Mouse (Mus musculus): ENCODE measurements around the gene Tmcc2.

Gene Tmcc2

DNA sequence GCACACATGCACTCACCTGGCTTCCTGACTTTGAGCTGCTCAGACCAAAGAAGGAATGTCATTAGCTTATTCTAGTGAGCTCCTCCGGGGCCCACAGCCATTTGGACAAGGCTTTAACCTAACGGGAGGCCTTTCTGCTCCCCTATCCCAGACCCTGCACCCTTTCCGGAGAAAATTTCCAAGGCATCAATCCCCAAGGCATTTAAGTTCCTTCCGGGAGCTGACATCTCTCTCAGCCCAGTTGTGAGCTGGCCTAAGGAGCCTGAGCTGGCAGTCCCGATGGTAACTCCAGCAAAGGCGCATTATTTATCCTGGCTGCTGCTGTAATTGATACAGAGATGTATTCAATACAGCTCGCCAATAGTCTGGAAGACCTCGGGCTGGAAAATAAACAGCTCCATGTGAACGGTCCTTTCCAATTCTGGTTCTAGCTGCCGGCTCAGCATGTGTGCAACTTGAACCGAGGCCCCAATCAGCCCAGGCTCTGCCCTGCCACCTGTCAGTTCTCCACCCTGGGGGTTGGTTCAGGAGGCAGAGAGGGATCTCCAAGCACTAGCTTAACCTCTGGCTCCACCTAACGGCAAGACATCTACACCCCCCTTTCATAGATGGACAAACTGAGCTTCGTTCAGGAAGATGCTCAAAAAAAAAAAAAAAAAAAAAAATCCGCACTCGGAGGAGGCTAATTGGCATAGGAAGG lies 1.0 kb downstream of the Tmcc2 start:
- in situ Hi-C loops (cut with MboI, MseI): no loop called here

DNA sequence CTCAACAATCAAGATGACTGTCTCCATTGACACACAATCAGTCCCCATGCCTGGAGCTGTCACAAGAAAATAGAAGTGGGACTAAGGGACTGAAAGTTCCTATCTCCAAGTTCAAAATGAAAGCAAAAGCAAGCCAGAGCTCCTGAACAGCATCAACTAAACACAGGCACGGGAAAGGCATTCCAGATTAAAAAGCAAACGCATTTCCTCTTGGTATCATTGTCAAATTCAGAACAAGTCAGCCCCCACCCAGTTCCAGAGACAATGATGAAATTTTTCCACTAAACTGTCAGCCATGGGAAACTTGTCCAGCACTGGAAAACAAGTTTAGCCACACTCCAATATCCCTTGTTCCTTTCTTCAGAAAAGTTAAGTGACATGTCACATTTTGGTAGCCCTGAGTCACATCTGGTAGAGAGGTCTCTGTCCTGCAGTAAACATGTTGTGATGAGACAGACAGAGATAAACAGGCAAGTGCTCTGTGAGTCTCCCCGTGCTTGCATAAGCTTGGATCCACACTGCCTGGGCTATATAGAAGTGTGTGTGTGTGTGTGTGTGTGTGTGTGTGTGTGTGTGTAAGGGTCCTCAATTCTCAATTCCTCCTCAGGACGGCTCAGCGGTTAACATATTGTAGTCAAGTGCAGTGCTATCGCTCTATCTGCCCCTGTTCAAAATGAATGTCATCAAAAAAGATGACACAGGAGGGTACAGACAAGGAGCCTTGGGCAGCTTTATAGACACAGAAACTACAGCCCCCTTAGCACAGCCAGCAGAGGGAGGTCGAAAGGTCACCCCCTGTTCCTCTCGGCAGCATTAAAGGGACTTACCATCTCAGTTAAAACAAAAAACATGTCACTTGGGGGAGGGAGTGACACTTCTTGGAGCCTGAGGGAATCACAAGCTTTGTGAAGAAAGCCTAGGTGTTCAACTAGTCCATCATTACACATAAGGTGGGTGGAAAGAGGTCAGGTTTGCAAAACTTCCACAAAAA lies 2.0 kb downstream of the Tmcc2 start:
- in situ Hi-C loops (cut with MboI, MseI): no loop called here

DNA sequence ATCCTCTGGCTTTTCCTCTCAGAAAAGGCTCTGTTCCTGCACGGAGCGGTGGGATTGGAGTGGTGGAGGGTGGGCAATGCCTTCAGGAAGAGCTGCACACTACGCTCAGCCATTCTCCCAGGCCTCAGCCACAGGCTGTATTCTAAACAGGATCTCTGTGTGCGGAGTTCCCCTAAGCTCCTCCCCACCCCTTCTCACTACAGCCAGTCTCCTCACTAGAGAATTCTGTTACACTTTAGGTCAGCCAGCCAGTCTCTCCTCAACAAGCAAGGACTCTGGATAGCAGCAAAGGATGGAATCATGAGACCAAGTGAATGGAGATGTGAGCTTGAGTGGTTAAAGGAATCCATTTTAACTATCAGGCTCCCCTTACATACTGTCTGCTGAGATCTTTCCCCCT lies 3.1 kb downstream of the Tmcc2 start:
- in situ Hi-C loops (cut with MboI, MseI): no loop called here

DNA sequence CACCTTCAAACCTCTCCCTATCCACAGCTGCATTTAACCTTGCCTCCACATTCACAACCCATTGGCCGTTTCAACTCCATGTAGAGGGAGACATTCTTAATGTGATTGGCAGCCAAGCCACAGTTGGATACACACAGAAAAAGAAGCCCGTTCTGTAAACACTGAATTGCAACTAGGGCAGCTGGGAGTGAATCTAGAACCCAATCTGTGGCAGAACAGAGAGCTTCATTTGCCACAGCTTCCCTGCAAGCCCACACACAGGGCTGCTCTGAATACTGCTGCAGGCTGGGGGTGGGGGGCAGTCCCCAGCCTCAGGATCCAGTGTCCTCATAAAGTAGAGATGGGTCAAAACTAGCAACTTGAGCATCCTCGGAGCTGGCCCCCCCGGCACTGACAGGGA lies 4.8 kb downstream of the Tmcc2 start:
- in situ Hi-C loops (cut with MboI, MseI): no loop called here

DNA sequence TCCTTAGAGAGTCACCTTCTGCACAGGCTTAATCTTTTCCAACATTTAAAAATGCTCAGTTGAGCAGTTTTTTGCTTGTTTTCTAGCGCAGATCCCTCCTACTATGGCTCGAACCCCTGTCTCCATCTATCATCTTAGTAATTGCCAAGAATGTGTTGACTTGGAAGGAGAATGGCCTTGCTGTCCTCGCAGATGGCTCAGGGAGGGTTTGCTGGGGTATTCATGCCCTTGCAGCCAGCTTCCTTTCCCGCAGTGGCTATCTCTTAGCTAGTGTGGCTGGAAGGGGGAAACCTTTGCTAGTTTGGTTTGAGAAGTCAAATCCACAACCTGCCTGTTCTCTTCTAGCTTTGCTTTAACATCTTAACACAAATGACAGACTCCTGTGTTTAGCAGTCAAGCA lies 5.4 kb downstream of the Tmcc2 start:
- in situ Hi-C loops (cut with MboI, MseI): no loop called here

DNA sequence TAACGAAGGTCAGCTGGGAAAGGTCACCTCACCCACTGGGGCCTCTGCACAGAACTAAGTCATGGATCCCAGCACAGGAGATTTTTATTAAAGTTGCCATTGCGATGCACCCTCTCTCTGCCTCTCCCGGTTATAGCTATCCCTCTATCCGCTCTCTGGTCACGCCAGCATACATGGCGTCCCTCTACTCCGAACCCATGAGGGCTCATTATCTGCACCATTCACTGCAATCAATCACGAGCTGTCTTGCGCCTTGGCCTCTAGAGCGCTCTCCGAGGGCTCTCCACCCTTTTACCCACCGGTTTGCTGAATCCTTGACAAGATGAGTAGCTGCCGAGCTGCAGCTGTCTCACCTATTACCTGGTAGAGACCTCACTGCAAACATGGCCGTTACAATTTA lies 5.8 kb downstream of the Tmcc2 start:
- in situ Hi-C loops (cut with MboI, MseI): no loop called here

DNA sequence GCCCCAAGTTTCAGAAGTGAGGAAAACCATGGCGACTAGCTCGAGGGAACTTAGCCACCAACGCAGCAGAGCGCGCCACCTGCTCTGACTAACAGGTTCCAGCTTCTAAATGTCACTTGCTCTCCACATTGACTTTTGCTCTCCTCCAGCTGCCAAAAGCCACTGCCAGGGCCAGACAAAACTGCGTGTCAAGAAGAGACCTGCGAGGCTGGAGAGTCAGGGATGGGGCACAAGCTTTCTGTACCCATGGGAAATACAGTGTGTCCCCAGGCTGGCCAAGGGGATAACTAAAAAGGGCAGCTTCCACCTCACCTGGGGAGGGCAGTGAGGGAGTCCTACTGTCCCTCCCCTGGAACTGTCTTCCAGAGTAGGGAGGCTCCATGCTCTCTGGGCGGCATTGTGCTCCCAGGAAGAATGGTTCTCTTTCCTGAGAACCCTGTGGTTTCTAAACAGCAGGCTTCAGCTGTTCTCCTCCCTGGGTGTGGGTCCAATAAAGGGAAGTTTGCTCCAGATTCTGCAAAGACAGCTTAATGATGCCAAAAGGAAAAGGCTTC lies 7.0 kb downstream of the Tmcc2 start:
- in situ Hi-C loops (cut with MboI, MseI): no loop called here

DNA sequence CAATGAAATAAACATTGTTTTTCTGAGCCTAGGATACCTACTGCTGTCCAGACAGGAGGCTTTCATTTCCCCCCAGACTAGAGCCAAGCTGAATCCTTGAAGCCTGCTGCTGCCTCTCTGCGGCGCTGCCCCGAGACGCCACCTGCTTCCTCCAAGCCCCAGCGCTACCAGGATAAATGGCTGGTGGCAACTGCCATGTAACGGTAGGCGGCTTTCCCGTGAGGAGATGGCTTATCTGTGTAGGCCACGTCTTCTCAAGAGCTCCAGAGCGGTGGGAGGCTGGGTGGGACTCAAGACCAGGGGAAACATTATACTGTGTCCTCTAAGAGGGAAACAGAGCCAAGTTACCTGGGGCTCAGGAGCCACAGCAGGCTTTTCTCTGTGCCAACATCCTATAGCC lies 9.2 kb downstream of the Tmcc2 start:
- in situ Hi-C loops (cut with MboI, MseI): no loop called here

DNA sequence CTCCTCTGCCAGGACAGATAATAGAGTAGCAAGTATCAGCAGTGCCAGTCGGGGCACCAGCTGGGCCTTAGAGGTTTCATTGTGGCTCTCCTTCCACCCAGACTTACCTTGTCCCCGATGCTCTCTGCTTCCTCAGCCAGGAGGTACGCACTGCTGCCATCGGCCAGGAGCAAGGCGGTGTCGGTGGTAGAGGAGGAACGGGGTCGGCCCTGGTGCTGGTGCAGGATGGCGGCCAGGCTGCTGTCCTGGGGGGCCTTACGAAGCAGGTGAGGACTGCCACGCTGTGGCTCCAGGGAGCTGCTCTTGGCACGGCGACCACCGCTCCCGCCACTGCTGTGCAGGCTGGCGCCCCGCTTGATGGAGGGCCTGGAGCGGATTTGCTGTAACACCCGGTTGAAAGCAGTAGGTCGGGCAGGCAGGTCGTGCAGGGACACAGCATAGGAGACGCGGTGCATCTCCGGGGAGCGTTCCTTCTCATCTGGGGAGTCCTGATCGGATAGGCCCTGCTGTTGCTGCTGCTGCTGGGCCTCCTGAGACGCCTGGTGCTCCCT lies 10.5 kb downstream of the Tmcc2 start:
- in situ Hi-C loops (cut with MboI, MseI): no loop called here

DNA sequence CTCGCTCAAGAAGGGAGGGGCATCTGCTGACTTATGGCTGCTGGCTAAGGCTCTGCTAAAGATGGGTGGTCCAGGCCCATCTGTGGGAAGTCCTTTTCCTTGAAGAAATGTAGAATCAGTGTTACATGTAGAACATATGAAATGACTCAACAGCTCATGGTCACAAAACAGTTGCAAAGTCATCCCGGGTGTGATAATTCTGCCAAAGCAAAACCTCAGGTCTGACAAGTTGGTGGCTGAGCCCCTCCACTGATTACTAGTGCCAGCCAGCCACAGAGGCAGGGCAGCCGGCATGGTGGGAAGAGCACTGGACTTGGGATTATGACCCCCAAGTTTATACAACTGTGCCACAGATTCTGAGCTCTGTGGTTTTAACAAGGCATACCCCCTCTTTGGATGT lies 13.3 kb downstream of the Tmcc2 start:
- in situ Hi-C loops (cut with MboI, MseI): no loop called here

DNA sequence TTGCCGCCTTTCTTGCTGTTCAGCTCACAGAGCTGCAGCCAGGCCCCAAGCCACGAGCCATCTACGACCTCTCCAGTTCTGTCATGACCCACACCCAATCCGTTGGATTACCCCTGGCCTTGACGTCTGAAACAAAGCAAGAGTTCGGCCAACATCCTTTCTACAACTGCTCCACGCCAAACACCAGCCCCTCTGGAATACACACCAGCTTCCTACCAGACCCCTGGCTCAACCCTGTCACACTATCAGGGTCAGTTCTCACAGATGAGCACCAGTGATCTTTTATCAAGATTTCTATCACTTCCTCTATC lies 14.1 kb downstream of the Tmcc2 start:
- in situ Hi-C loops (cut with MboI, MseI): no loop called here

DNA sequence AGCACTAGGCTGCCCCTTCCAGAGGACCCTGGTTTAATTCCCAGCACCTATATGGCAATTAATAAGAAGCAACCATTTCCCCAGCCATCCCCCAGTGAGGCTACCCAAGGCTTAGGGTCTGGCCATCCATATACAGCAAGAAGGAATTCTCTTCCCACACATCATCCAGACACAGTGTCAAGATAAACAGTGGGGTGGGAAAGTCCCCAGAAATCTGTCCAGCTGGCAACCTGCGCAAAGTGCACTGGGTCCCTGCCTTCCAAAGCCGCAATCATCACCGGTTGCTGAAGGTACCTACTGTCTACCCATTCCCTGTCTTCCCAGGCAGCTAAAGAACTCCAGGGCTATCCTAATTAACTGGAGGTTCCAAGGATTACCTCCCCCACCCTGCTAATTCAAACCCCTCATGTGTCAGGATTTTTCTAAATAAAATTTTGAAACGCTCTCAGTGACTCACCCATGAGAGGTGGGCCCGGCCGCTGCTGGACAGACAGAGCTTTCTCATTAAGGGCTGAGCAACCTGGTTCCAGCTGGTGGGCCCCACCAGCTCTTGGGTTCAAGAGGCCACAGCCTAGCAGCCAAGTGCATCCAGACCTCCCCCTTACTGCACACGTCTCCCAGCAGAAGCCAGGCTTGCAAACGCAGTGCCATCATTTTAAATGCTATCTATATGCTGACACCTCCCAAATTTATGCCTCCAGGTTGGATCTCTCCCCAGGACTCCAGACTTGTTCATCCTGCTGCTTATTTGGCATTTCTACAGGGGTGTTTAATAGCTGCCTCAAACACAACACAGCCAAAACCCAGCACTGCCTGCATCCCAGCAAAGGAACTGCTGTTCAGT lies 14.6 kb downstream of the Tmcc2 start:
- in situ Hi-C loops (cut with MboI, MseI): no loop called here

DNA sequence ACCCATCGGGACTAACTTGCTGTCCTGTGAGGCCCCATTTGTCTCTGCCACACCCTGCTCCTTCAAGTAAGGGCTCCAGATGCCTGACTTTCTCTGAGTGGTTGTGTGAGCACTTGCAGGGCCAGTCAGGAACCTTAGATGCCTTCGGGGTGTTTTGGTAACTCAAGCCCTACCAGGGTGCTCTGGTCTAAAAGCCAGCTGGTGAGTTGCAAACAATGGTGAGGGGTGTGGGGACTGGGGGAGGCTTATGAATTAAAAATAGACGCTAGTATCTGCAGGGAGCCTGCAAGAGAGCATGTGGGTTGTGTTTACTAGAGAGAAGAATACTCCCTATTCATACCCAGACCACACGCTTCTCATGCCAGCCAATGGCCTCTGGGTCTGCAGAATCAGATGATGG lies 15.8 kb downstream of the Tmcc2 start:
- in situ Hi-C loops (cut with MboI, MseI): no loop called here

DNA sequence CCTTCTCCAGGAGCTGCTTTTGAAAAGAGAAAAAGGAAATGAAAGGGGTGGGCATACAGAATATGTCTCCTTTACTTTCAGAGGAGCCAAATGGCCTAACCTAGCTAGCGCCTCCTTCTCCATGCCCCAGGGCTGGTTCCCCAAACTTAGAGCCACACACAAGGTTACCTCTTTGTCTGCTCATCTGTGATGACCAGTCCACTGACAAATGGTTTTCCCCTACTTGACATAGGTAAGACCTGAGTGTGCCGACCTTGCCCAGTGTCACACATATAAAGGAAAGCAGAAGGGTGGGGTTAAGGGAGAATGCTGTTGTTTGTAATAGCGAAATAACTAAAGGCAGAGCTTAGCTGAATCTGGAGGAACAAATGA lies 16.2 kb downstream of the Tmcc2 start:
- in situ Hi-C loops (cut with MboI, MseI): no loop called here

DNA sequence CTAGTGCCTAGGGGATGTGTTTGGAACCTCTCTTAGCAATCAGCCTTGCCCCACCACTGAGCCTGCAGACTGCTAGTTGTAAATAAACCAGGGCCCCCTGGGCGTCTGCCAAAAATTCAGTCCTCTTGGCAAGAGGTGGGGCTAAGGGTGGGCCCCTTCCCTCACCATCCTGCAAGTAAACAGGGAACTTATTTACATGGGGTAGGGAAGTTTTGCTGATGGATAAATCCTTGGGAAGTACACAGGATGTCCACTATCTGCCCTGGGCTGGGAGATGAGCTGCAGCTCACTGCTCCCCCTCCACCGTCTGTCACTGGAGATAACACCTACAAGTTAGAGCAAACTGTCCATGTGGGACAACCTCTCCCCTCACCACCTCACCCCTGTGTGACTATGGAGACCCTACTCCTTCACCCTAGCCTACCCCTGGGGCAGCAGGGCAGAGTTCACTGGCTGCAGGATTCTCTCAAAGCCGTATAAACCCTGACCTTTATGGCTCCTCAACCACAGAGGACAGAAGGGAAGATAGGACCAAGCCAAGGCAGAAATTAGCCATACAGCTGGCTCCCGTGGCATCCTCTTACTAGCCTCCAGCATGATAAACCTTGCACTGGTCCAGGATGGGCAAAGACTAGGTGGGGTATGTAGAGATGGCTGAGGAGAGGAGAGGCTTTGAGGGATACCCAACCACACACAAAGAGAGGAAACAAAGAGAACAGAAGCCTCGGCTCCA lies 16.8 kb downstream of the Tmcc2 start:
- in situ Hi-C loops (cut with MboI, MseI): no loop called here

DNA sequence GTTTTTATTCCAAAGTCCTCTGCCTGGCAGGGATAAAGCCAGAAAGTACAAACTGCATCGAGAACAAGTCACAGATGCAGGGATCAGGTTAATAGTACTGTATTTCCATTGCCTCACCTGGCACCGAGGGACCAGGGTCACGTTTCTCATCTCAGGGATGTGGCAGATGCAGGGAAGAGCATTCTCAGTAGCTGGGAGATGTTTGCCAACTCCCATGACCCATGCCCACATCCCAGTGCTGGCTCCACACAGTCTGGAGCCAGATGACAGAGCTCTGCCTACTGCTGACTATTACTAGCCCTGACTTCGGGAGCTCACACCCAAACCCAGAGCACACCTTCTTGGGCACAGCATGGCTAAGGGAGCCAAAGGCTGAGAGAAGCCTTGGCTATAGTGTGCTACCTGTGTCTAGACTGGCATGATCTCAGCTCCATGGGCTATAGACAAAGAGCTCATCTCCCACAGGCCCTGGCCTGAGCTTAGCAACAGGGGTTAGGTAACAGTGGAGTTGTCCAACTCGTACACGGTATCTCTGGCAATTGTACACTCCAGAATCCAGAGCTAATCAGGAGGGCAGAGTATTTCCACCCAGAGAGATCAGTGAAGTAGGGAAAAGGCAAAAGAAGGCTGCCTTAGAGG lies 18.1 kb downstream of the Tmcc2 start:
- in situ Hi-C loops (cut with MboI, MseI): no loop called here

DNA sequence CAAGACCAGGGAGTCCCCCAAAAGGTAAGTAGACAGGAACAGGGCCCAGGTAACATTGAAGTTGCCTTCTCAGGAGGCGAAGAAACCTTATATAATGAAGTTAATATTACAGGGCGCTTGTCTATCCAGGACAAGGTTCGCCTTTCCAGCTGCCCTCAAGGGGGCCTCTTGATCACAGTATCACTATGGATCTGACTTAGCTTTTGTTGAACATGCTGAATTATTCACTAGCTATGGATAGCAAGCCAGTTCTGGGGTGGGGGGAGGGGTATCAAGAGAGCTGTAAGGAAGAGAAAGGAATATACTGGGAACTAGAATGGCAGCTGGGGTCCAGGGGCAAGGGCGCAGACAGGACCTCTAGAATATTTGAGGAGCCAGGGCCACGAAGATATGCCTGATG lies 18.7 kb downstream of the Tmcc2 start:
- in situ Hi-C loops (cut with MboI, MseI): no loop called here

DNA sequence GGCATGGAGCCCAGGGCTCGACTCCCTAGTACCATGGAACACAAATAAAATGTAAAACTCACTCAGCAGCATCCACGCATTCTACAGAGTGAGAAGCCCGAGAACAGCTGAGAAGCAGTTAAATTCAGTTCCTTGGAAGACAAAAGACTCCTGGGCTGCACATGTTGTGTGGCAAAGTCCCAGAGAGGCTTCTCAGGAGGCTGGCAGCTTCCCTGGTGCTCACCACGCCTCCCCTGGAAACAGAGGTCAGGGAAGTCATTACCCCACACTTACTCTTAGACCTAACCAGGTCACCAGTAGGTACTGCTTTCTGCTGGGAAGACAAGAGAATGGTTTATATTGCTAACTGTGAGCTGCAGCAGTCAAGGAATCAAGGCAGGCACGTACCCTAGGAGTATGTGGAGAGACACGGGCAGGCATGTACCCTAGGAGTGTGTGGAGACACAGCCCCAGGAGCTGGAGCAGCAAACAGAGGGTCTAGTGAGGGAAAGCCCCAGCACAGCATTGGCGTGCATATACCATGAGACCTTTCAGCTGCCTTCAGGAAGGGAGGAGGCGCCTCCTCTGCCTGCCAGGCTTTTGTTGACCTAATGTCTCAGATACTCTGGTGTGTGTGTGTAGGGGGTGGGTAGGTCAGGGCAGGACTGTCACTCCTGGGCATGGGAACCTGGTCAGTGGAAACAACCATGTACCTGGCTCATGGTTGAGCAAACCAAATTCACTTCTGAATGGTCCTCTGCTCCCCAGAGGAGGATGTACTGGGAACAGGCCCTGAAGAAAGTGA lies 19.6 kb downstream of the Tmcc2 start:
- in situ Hi-C loops (cut with MboI, MseI): no loop called here

DNA sequence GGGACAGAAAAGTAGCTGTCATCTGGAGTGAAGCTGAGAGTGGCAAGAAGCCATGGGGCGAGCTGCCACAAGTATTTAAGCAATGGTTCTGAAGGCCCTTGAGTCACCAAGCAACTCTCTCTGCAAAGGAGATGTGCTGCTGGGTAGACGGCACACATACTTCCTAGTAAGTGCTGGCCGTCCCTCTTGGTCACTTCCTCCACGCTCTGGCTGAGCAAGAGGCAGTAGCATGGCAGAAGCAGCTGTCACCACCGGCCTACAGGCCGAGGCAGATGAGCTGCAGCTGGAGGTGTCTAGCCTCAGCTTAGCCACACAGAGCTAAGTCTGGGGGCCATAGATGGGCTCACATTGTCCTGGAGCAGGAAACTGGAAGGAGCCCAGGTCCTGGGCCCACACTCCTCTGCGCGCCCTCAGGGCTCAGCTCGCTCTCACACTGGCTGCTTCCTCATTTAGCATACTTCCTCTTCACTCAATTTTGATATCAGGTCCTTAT lies 20.4 kb downstream of the Tmcc2 start:
- in situ Hi-C loops (cut with MboI, MseI): no loop called here

Data from regulatory T cell (primary cell).